In genomic region chr13:98572011-98572570, GRCm38 (mm10) we compare ENCODE assay signal across 9 mouse cellular contexts.
A peak's percentile ranks its signal among the peaks of the same experiment; 100 is the strongest.
DNase-seq lines count a peak whose midpoint lies in the region; ATAC-seq and TF ChIP-seq lines count a peak whose summit lies in the region.
"Had no signal": no experiment of that assay in that cellular context is flagged by ENCODE, and none has a peak within 500 bp of the region (broad histone marks: within the 10 kb centered on the region; RNA-seq: fewer than 3 reads in every experiment).

No protein-coding gene starts in this region.

- intact Hi-C loops in heart, adult 2 months (cut with DNase I): no loop called here

- no peak for TF ChIP-seq POLR2A in heart, adult 2 months (IDR thresholded peaks at IDR 0.05; ENCODE audit: insufficient read depth, low read depth, low read length)
- no peak for TF ChIP-seq POLR2A in brain, embryonic 14.5 days (IDR thresholded peaks at IDR 0.05; ENCODE audit: borderline replicate concordance, extremely low read depth, insufficient read depth, insufficient read length, poor library complexity, severe bottlenecking)
- no peak for TF ChIP-seq POLR2A in cerebellum, adult 2 months (IDR thresholded peaks at IDR 0.05; ENCODE audit: borderline replicate concordance, insufficient read depth, low read length)

- no peak for DNase-seq in heart, adult 2 months
- DNase-seq in brain, embryonic 14.5 days (ENCODE audit: low read depth): peak; percentile 16
- no peak for DNase-seq in hindbrain, embryonic 11.5 days (ENCODE audit: low spot score)
- DNase-seq in cerebellum, adult 2 months: no peak
- no peak for DNase-seq in thymus, postnatal 14 days
- no peak for DNase-seq in right cerebral cortex, postnatal 36 days (ENCODE audit: low spot score in 2 of 2)
- DNase-seq: kidney, adult 8-10 months had no signal

- H3K4me2 ChIP-seq in heart, embryonic 11.5 days: peak overlapping the region; percentile 90
- peak overlapping the region; percentile 74 for H3K4me2 ChIP-seq in hindbrain, embryonic 11.5 days (replicated peaks; ENCODE audit: low read depth, low read length)
- H3K4me2 ChIP-seq in liver, embryonic 16.5 days (ENCODE audit: low read depth, low read length): peak overlapping the region; percentile 53

- ATAC-seq in heart, embryonic 11.5 days (replicated peaks; ENCODE audit: insufficient number of reproducible peaks, low FRiP score, low TSS enrichment): no peak
- ATAC-seq in hindbrain, embryonic 11.5 days (ENCODE audit: low FRiP score): peak; percentile 70; the same call in 1 of the 2 replicates
- ATAC-seq in liver, embryonic 16.5 days (ENCODE audit: low read depth): 0 out of 2 replicates have a peak, but pooled peaks have one; percentile 24

- 0 out of 2 replicates have a peak, but pooled peaks cover 10% of the 10 kb centered on the region for H3K4me1 ChIP-seq in heart, embryonic 11.5 days (ENCODE audit: control insufficient read depth, insufficient read depth, low read length)
- H3K4me1 ChIP-seq in heart, adult 2 months (ENCODE audit: control insufficient read depth, insufficient read depth, low read length): no peaks in the 10 kb centered on the region
- H3K4me1 ChIP-seq in hindbrain, embryonic 11.5 days (replicated peaks; ENCODE audit: control insufficient read depth, insufficient read depth, low read length): peaks cover 13% of the 10 kb centered on the region
- no peaks in the 10 kb centered on the region for H3K4me1 ChIP-seq in liver, embryonic 16.5 days (ENCODE audit: control insufficient read depth, low read depth, low read length)
- no peaks in the 10 kb centered on the region for H3K4me1 ChIP-seq in cerebellum, adult 2 months (ENCODE audit: control insufficient read depth, insufficient read depth, low read length)

- no peak overlapping the region for H3K27ac ChIP-seq in heart, embryonic 11.5 days (ENCODE audit: low read depth, low read length)
- no peak overlapping the region for H3K27ac ChIP-seq in heart, adult 2 months
- H3K27ac ChIP-seq in hindbrain, embryonic 11.5 days (ENCODE audit: low read depth, low read length): no peak overlapping the region
- H3K27ac ChIP-seq in liver, embryonic 16.5 days (ENCODE audit: low read length): no peak overlapping the region
- no peak overlapping the region for H3K27ac ChIP-seq in cerebellum, adult 2 months (ENCODE audit: insufficient read depth, low read length)

- no peak for TF ChIP-seq EP300 in heart, adult 2 months (IDR thresholded peaks at IDR 0.05; ENCODE audit: insufficient read depth, low read depth, low read length)

- no peaks in the 10 kb centered on the region for H3K9me3 ChIP-seq in heart, embryonic 11.5 days (replicated peaks; ENCODE audit: control insufficient read depth, low read length)
- no peaks in the 10 kb centered on the region for H3K9me3 ChIP-seq in hindbrain, embryonic 11.5 days (ENCODE audit: control insufficient read depth, low read length)
- no peaks in the 10 kb centered on the region for H3K9me3 ChIP-seq in liver, embryonic 16.5 days (replicated peaks; ENCODE audit: control insufficient read depth, low read length)

- H3K4me3 ChIP-seq in heart, embryonic 11.5 days (ENCODE audit: low read depth, low read length): peak overlapping the region; percentile 52
- H3K4me3 ChIP-seq in heart, adult 2 months: no peak overlapping the region; the same call in 1 of the 2 replicates
- peak overlapping the region; percentile 37; the same call in 1 of the 2 replicates for H3K4me3 ChIP-seq in hindbrain, embryonic 11.5 days (ENCODE audit: low read depth, low read length)
- H3K4me3 ChIP-seq in liver, embryonic 16.5 days (ENCODE audit: low read depth, low read length): peak overlapping the region; percentile 36
- no peak overlapping the region for H3K4me3 ChIP-seq in cerebellum, adult 2 months (replicated peaks; ENCODE audit: insufficient read depth, low read depth, low read length)

- 4% methylated on average over 10 of the region's 14 CpGs for WGBS in heart, embryonic 11.5 days (ENCODE audit: insufficient replicate concordance)
- 20% methylated on average over 11 of the region's 14 CpGs for WGBS in heart, adult 2 months
- WGBS in hindbrain, embryonic 11.5 days: 2% methylated on average over 8 of the region's 14 CpGs
- 5% methylated on average over 12 of the region's 14 CpGs for WGBS in liver, embryonic 16.5 days (ENCODE audit: insufficient replicate concordance)
- 28% methylated on average over 11 of the region's 14 CpGs for WGBS in cerebellum, adult 2 months

- H3K36me3 ChIP-seq in heart, embryonic 11.5 days (ENCODE audit: control insufficient read depth, insufficient read depth, low read length): no peaks in the 10 kb centered on the region
- no peaks in the 10 kb centered on the region for H3K36me3 ChIP-seq in heart, adult 2 months (ENCODE audit: control insufficient read depth, insufficient read depth, low read length)
- no peaks in the 10 kb centered on the region for H3K36me3 ChIP-seq in hindbrain, embryonic 11.5 days (ENCODE audit: control insufficient read depth, insufficient read depth, low read length)
- H3K36me3 ChIP-seq in liver, embryonic 16.5 days (ENCODE audit: control insufficient read depth, insufficient read depth): no peaks in the 10 kb centered on the region

- peaks cover 27% of the 10 kb centered on the region for H3K27me3 ChIP-seq in heart, embryonic 11.5 days (ENCODE audit: control insufficient read depth, insufficient read depth, low read length)
- peaks cover 3% of the 10 kb centered on the region; the same call in 1 of the 2 replicates for H3K27me3 ChIP-seq in heart, adult 2 months (ENCODE audit: control insufficient read depth, insufficient read depth, low read length)
- peaks cover 38% of the 10 kb centered on the region for H3K27me3 ChIP-seq in hindbrain, embryonic 11.5 days (ENCODE audit: control insufficient read depth, insufficient read depth, low read length)
- H3K27me3 ChIP-seq in liver, embryonic 16.5 days (ENCODE audit: control insufficient read depth, insufficient read depth, low read depth, low read length): peaks cover 25% of the 10 kb centered on the region
- peaks cover 2% of the 10 kb centered on the region; the same call in 1 of the 2 replicates for H3K27me3 ChIP-seq in cerebellum, adult 2 months (ENCODE audit: control insufficient read depth, insufficient read depth, low read length)

- no peak for TF ChIP-seq CTCF in heart, adult 2 months (IDR thresholded peaks at IDR 0.05)
- no peak for TF ChIP-seq CTCF in brain, embryonic 14.5 days (IDR thresholded peaks at IDR 0.05; ENCODE audit: borderline replicate concordance, extremely low read depth, insufficient read depth, insufficient read length)
- TF ChIP-seq CTCF in cerebellum, adult 2 months (IDR thresholded peaks at IDR 0.05; ENCODE audit: borderline replicate concordance, insufficient read depth, low read depth, low read length): no peak

- H3K79me2 ChIP-seq in heart, adult 2 months (replicated peaks; ENCODE audit: control insufficient read depth, insufficient read depth, low read length): no peaks in the 10 kb centered on the region

- no peak overlapping the region for H3K9ac ChIP-seq in heart, embryonic 11.5 days (ENCODE audit: low read depth, low read length)
- no peak overlapping the region for H3K9ac ChIP-seq in heart, adult 2 months (ENCODE audit: low read depth, low read length)
- H3K9ac ChIP-seq in hindbrain, embryonic 11.5 days (ENCODE audit: low read depth, low read length): no peak overlapping the region
- H3K9ac ChIP-seq in liver, embryonic 16.5 days (ENCODE audit: low read depth, low read length): no peak overlapping the region

Comparison
In these comparisons a context has a peak if more than half of its experiments do, and no peak if none do; other contexts are left out.
1. H3K4me3 ChIP-seq: peak in heart, embryonic 11.5 days (single experiment), hindbrain, embryonic 11.5 days (single experiment) and liver, embryonic 16.5 days (single experiment); none in heart, adult 2 months (single experiment) and cerebellum, adult 2 months (single experiment).
2. Peak in every context shown above with its lines, with median percentiles within 50 percentile points of each other: H3K4me2 ChIP-seq.